Mouse (Mus musculus) common myeloid progenitor, adult 5-6 weeks (primary cell): ENCODE results near the gene Rbm20. TPM values are rescaled to one million over a fixed set of nuclear protein-coding genes. Genes with fewer than 3 reads are reported as not detected.
"Not testable (repeated sequence)": the region's sequence is repeated elsewhere in the genome, so short reads cannot be mapped to it uniquely, and the experiment has no call there.

Experiments
- ATAC-seq: replicated peaks from 2 replicates; pipeline ENCODE4 v1.8.0; 2016; ENCODE audit warnings: low read depth, mild to moderate bottlenecking, moderate TSS enrichment, inconsistent platforms; ENCODE audit not compliant: poor library complexity, severe bottlenecking
- total RNA-seq: library from RNA; stranded (forward); fragments of 200-1000, 187-1606 nt; gene quantifications from 2 replicates; pipeline ENCODE4 v1.2.3, GENCODE M21; 2017

Gene Rbm20
- total RNA-seq, 1 experiment from 2014 or later, result 0.69 TPM

GRCm38 (mm10) chr19:53890274-53890673 is 213.2 kb downstream of the Rbm20 start:
- ATAC-seq, result no peak

GRCm38 (mm10) chr19:53890781-53891251 is 213.7 kb downstream of the Rbm20 start:
- no peak for ATAC-seq

GRCm38 (mm10) chr19:53891569-53891968 is 214.5 kb downstream of the Rbm20 start:
- no peak for ATAC-seq

GRCm38 (mm10) chr19:53892061-53892460 is 215.0 kb downstream of the Rbm20 start, which contains the start of gene Pdcd4:
Gene Pdcd4 (plus strand): TSS chr19:53892231.
- no peak for ATAC-seq

- ATAC-seq, result peak; percentile 51
Measured at GRCm38 (mm10) chr19:53892838-53893359, 215.8 kb downstream of the Rbm20 start.

- ATAC-seq, result peak; percentile 17; the same call in 1 of the 2 replicates
Measured at GRCm38 (mm10) chr19:53893711-53894171, 216.6 kb downstream of the Rbm20 start.

GRCm38 (mm10) chr19:53894538-53895121 is 217.5 kb downstream of the Rbm20 start:
- ATAC-seq, result no peak

- no peak for ATAC-seq
Measured at GRCm38 (mm10) chr19:53898046-53898445, 220.9 kb downstream of the Rbm20 start.

GRCm38 (mm10) chr19:53898498-53898897 is 221.4 kb downstream of the Rbm20 start:
- no peak for ATAC-seq

- ATAC-seq, result no peak
Measured at GRCm38 (mm10) chr19:53898970-53899900, 222.1 kb downstream of the Rbm20 start.

GRCm38 (mm10) chr19:53899941-53900610 is 223.0 kb downstream of the Rbm20 start:
- ATAC-seq, result no peak

GRCm38 (mm10) chr19:53901931-53902738 is 225.0 kb downstream of the Rbm20 start:
- 0 out of 2 replicates have a peak, but pooled peaks have one; percentile 2 for ATAC-seq

- peak; percentile 80 for ATAC-seq
Measured at GRCm38 (mm10) chr19:53902739-53903487, 225.8 kb downstream of the Rbm20 start.

GRCm38 (mm10) chr19:53903507-53904321 is 226.6 kb downstream of the Rbm20 start:
- ATAC-seq, result peak; percentile 18

GRCm38 (mm10) chr19:53904833-53905480 is 227.9 kb downstream of the Rbm20 start:
- ATAC-seq, result no peak

GRCm38 (mm10) chr19:53906033-53906702 is 229.1 kb downstream of the Rbm20 start:
- peak; percentile 15 for ATAC-seq

- ATAC-seq, result not testable (repeated sequence)
Measured at GRCm38 (mm10) chr19:53906703-53907070, 229.6 kb downstream of the Rbm20 start.
